ENCODE assay signal across 17 mouse cellular contexts in the genomic region with DNA sequence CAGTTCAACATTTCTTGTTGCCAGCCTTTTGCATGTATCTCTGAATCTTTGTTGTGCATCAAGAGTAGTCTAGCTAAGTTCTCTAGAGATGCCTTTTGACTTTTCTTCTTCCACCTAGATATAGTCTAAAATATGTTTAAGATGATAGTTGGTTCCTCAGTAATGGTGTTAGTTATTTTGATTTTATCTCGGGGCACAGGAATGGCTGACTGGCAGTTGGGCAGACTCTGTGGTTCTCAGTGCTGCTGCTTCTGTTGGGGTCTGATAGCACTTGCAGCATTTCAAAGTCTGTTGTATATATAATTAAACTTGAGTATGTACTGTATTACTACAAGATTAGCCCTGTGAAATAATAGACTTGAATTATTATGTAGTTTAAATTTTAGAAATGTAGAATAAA.
DNase-seq lines count a peak whose midpoint lies in the region; ATAC-seq and TF ChIP-seq lines count a peak whose summit lies in the region.
"Had no signal": no experiment of that assay in that cellular context is flagged by ENCODE, and none has a peak within 500 bp of the region (broad histone marks: within the 10 kb centered on the region; RNA-seq: fewer than 3 reads in every experiment).

No protein-coding gene starts in this region.

- H3K27me3 ChIP-seq in heart, embryonic 13.5 days (replicated peaks), result no peaks in the 10 kb centered on the region
- H3K27me3 ChIP-seq in stomach, embryonic 15.5 days (replicated peaks), result no peaks in the 10 kb centered on the region
- H3K27me3 ChIP-seq in stomach, postnatal 0 days (ENCODE audit: control insufficient read depth, insufficient read depth, low read length), result no peaks in the 10 kb centered on the region
- no peaks in the 10 kb centered on the region for H3K27me3 ChIP-seq in liver, embryonic 11.5 days (replicated peaks; ENCODE audit: control insufficient read depth, insufficient read depth, low read length)
- H3K27me3 ChIP-seq in stomach, embryonic 16.5 days (ENCODE audit: control insufficient read depth, insufficient read depth, low read length), result no peaks in the 10 kb centered on the region
- H3K27me3 ChIP-seq: embryonic facial prominence, embryonic 13.5 days; limb, embryonic 15.5 days; midbrain, embryonic 13.5 days had no signal

- no peaks in the 10 kb centered on the region for H3K36me3 ChIP-seq in heart, embryonic 13.5 days
- no peaks in the 10 kb centered on the region for H3K36me3 ChIP-seq in stomach, embryonic 15.5 days
- no peaks in the 10 kb centered on the region for H3K36me3 ChIP-seq in stomach, postnatal 0 days (ENCODE audit: control insufficient read depth, insufficient read depth, low read length)
- H3K36me3 ChIP-seq in liver, embryonic 11.5 days (ENCODE audit: control insufficient read depth, insufficient read depth, low read length), result no peaks in the 10 kb centered on the region
- H3K36me3 ChIP-seq in stomach, embryonic 16.5 days (ENCODE audit: control insufficient read depth, insufficient read depth, low read length), result no peaks in the 10 kb centered on the region
- H3K36me3 ChIP-seq: embryonic facial prominence, embryonic 13.5 days; limb, embryonic 15.5 days; midbrain, embryonic 13.5 days had no signal

- no peak overlapping the region for H3K4me3 ChIP-seq in heart, embryonic 13.5 days
- H3K4me3 ChIP-seq in stomach, embryonic 15.5 days (replicated peaks), result no peak overlapping the region
- H3K4me3 ChIP-seq in stomach, postnatal 0 days (ENCODE audit: low read depth, low read length), result no peak overlapping the region
- H3K4me3 ChIP-seq in liver, embryonic 11.5 days (ENCODE audit: low read depth, low read length), result no peak overlapping the region
- H3K4me3 ChIP-seq in stomach, embryonic 16.5 days (replicated peaks; ENCODE audit: low read length), result no peak overlapping the region
- H3K4me3 ChIP-seq: embryonic facial prominence, embryonic 13.5 days; limb, embryonic 15.5 days; midbrain, embryonic 13.5 days had no signal

- peak overlapping the region; percentile 45 for H3K27ac ChIP-seq in heart, embryonic 13.5 days (replicated peaks)
- H3K27ac ChIP-seq in stomach, embryonic 15.5 days, result peak overlapping the region; percentile 40; the same call in 1 of the 2 replicates
- no peak overlapping the region for H3K27ac ChIP-seq in stomach, postnatal 0 days (replicated peaks)
- peak overlapping the region; percentile 78 for H3K27ac ChIP-seq in liver, embryonic 11.5 days (ENCODE audit: low read depth, low read length)
- H3K27ac ChIP-seq in stomach, embryonic 16.5 days (ENCODE audit: low read length), result peak overlapping the region; percentile 55; the same call in 1 of the 2 replicates
- H3K27ac ChIP-seq: embryonic facial prominence, embryonic 13.5 days; hindbrain, embryonic 14.5 days; midbrain, embryonic 13.5 days had no signal

- TF ChIP-seq CTCF in stomach, postnatal 0 days (IDR thresholded peaks at IDR 0.05; ENCODE audit: low read depth), result no peak

- no peaks in the 10 kb centered on the region for H3K9me3 ChIP-seq in heart, embryonic 13.5 days
- no peaks in the 10 kb centered on the region for H3K9me3 ChIP-seq in stomach, embryonic 15.5 days
- H3K9me3 ChIP-seq in stomach, postnatal 0 days (ENCODE audit: control insufficient read depth, low read length), result no peaks in the 10 kb centered on the region
- H3K9me3 ChIP-seq in liver, embryonic 11.5 days (ENCODE audit: control insufficient read depth, low read length), result no peaks in the 10 kb centered on the region
- no peaks in the 10 kb centered on the region for H3K9me3 ChIP-seq in stomach, embryonic 16.5 days (replicated peaks; ENCODE audit: control insufficient read depth, low read length)
- H3K9me3 ChIP-seq: embryonic facial prominence, embryonic 13.5 days; limb, embryonic 15.5 days; midbrain, embryonic 13.5 days had no signal

- 54% methylated on average over 1 of the region's 1 CpGs for WGBS in heart, embryonic 13.5 days
- 45% methylated on average over 1 of the region's 1 CpGs for WGBS in stomach, embryonic 15.5 days
- 40% methylated on average over 1 of the region's 1 CpGs for WGBS in stomach, postnatal 0 days
- 33% methylated on average over 1 of the region's 1 CpGs for WGBS in liver, embryonic 11.5 days
- 48% methylated on average over 1 of the region's 1 CpGs for WGBS in stomach, embryonic 16.5 days

- DNase-seq in heart, adult 18-20 months, result no peak
- no peak for DNase-seq in stomach, postnatal 0 days (ENCODE audit: low spot score)
- DNase-seq in liver, embryonic 11.5 days (ENCODE audit: low spot score), result no peak
- DNase-seq in right cerebral cortex, postnatal 10 days (ENCODE audit: low spot score in 2 of 2), result no peak
- DNase-seq in thymus, postnatal 36 days, result no peak
- DNase-seq: adrenal gland, postnatal 25 days; cerebellum, postnatal 10 days; kidney, postnatal 14 days; right cerebral cortex, postnatal 25 days had no signal

- TF ChIP-seq EP300 in stomach, postnatal 0 days (optimal IDR thresholded peaks at IDR 0.05), result no peak

- peaks cover 24% of the 10 kb centered on the region for H3K4me1 ChIP-seq in heart, embryonic 13.5 days
- peaks cover 14% of the 10 kb centered on the region for H3K4me1 ChIP-seq in stomach, embryonic 15.5 days
- H3K4me1 ChIP-seq in stomach, postnatal 0 days (replicated peaks; ENCODE audit: control insufficient read depth, insufficient read depth), result no peaks in the 10 kb centered on the region
- H3K4me1 ChIP-seq in liver, embryonic 11.5 days (replicated peaks; ENCODE audit: control insufficient read depth, insufficient read depth, low read length), result peaks cover 20% of the 10 kb centered on the region
- peaks cover 15% of the 10 kb centered on the region for H3K4me1 ChIP-seq in stomach, embryonic 16.5 days (ENCODE audit: control insufficient read depth, insufficient read depth, low read length)

- ATAC-seq in heart, embryonic 13.5 days (ENCODE audit: extremely low read depth, insufficient number of reproducible peaks, low FRiP score, low TSS enrichment), result no peak
- ATAC-seq in stomach, embryonic 15.5 days (ENCODE audit: insufficient read depth, low FRiP score, low read depth), result no peak
- ATAC-seq in stomach, postnatal 0 days (ENCODE audit: low FRiP score, low TSS enrichment), result no peak
- peak; percentile 73 for ATAC-seq in liver, embryonic 11.5 days (replicated peaks; ENCODE audit: low FRiP score)
- no peak for ATAC-seq in stomach, embryonic 16.5 days (ENCODE audit: insufficient read depth, low FRiP score)
- ATAC-seq: intestine, postnatal 0 days; midbrain, embryonic 13.5 days had no signal

- peak overlapping the region; percentile 11; the same call in 1 of the 2 replicates for H3K4me2 ChIP-seq in heart, embryonic 13.5 days
- no peak overlapping the region for H3K4me2 ChIP-seq in stomach, embryonic 15.5 days
- no peak overlapping the region for H3K4me2 ChIP-seq in stomach, postnatal 0 days (replicated peaks; ENCODE audit: low read depth)
- H3K4me2 ChIP-seq in liver, embryonic 11.5 days, result peak overlapping the region; percentile 54
- H3K4me2 ChIP-seq in stomach, embryonic 16.5 days (ENCODE audit: low read depth, low read length), result no peak overlapping the region
- H3K4me2 ChIP-seq: embryonic facial prominence, embryonic 13.5 days; hindbrain, embryonic 14.5 days; limb, embryonic 15.5 days; midbrain, embryonic 13.5 days had no signal

- no peak overlapping the region for H3K9ac ChIP-seq in heart, embryonic 13.5 days
- H3K9ac ChIP-seq in stomach, embryonic 15.5 days, result no peak overlapping the region
- no peak overlapping the region for H3K9ac ChIP-seq in stomach, postnatal 0 days (ENCODE audit: low read length)
- H3K9ac ChIP-seq in liver, embryonic 11.5 days (ENCODE audit: low read depth, low read length), result no peak overlapping the region
- H3K9ac ChIP-seq in stomach, embryonic 16.5 days (ENCODE audit: low read length), result no peak overlapping the region
- H3K9ac ChIP-seq: embryonic facial prominence, embryonic 13.5 days; hindbrain, embryonic 14.5 days; limb, embryonic 15.5 days; midbrain, embryonic 13.5 days had no signal

Comparison
In these comparisons a context has a peak if more than half of its experiments do, and no peak if none do; other contexts are left out.
1. H3K4me2 ChIP-seq: peak in heart, embryonic 13.5 days (single experiment) and liver, embryonic 11.5 days (single experiment); none in stomach, embryonic 15.5 days (single experiment), stomach, postnatal 0 days (single experiment) and stomach, embryonic 16.5 days (single experiment).